Mouse (Mus musculus): Measurements from ENCODE around the gene Evi2a. TPM values are rescaled to one million over a fixed set of nuclear protein-coding genes. Genes with fewer than 3 reads are reported as not detected.

Evi2a gene
- total RNA-seq, 4 experiments from 2014 or later: 32.6 to 44.4 (median 40.0) TPM

DNA sequence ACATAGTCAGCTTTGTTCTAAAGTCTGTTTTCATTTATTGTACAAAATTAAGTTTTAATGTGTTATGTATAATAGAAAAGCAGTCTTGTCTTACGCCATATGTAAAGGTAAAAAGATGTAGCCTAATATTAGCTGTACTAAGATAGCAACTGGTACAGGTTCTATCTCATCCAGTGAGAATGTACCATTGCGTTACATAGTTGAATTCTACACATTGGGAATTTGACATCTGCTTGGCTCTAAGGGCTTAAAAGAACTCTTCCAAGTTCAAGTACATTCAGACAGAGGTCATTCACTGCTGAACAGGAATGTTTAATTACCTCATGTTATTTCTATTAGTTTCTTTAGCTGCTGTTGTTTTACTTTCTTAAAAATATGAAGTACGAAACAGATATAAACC lies 3.9 kb downstream of the Evi2a start:
- DNase-seq (ENCODE audit: low spot score in 2 of 2): no peak

DNA sequence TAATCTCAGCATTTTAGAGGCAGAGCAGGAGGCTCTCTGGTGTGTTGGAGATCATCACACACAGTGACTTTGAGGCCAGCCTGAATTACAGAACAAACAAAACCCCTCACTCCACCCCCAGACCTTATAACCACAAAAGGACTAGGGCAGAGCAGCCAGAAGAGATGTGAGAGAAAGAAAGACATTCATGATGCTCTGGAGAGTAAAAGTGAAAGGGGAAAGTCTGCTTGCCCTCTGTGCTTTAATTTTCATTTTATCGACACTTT lies 6.2 kb downstream of the Evi2a start:
- DNase-seq (ENCODE audit: low spot score in 2 of 2): no peak

DNA sequence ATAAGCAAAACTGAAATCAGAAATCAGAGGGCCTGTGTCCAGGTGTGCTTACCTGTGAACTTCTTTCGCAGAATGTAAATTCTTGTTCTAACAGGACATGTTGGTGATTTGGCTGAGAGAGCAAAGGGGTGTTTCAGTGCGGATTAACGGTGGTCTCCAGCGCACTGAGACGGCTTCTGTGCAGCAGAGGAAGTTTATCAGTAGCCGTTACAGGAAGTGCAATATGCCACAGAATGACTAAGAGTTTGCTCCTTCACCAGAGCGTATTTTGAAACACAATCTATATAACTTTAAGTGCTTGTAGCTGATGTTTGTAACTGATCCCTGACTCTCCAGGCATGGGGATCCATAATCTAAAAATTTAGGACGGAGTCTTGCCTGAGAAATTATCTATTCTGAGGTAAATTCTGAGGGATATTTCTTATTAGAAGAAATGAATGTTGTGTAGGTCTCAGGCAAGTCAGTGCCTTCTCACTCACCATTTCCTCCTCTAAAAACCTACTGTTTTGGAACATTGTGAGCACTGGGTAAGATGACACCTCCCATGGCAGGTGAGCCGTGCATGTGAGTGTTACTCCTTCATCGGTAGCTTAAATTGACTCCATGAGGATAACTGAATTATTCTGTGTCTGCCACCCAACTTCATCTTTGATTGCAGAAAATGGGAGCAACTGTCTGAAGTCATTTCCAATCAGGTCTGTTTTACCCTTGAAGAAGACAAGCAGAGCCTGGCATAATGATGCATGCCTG lies 6.7 kb downstream of the Evi2a start, which contains the start of gene Evi2b:
Gene Evi2b (minus strand): TSS at position 203 of the 750 bp plus-strand sequence.
- DNase-seq (ENCODE audit: low spot score in 2 of 2): no peak

DNA sequence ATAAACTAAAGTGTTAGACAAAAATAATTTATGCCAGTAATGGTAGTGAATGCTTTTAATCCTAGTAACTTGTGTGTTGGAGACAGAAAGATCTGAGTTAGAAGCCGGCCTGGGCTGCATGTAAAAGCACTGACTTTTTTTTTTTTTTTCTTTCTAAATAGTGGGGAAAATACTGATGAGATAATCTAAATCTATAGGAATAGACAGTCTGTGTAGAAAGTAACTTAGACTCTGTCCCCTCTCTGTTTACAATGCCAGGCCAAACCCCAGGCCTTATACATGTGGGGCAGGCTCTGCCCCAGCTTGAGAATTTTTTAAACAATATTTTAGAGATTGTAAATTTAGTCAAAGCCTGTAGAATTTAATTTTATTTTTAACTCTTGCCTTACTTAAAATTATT lies 7.5 kb downstream of the Evi2a start:
- DNase-seq (ENCODE audit: low spot score in 2 of 2): no peak

DNA sequence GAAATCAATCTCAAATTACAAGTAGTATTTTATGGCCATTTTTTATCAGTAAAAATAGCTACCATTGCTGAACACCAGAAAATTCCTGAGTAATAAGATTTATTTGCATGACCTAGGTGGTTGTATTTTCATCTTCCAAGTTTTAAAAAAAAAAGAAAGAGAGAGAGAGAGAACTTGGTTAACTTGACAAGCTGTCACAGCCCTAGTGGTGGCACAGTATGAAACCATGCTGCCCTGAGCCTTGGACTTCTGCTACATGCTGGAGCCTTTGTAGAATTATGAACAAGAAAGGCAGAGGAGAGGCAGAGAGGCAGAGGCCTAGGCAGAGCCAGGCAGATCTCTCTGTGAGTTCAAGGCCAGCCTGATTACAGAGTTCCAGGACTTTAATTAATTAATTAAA lies 8.5 kb downstream of the Evi2a start:
- DNase-seq (ENCODE audit: low spot score in 2 of 2): no peak

DNA sequence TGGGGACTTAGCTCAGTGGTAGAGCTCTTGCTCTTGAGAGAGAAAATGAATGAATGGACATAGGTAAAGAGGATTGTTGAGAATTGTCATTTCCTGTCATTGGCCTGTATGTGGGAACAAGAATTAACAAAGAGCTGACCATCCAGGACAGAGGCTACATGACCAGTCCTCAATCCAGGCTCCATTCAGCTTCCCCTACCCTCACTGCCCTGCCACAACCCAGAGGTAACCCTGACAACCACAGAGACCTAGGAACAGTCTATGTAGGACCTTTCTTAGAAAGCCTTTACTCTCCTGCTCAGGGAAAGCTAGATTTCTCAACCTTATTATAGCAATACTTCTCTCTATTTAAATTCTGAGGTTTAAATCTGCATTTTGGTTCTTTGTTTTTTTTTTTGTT lies 9.6 kb downstream of the Evi2a start:
- DNase-seq (ENCODE audit: low spot score in 2 of 2): no peak

DNA sequence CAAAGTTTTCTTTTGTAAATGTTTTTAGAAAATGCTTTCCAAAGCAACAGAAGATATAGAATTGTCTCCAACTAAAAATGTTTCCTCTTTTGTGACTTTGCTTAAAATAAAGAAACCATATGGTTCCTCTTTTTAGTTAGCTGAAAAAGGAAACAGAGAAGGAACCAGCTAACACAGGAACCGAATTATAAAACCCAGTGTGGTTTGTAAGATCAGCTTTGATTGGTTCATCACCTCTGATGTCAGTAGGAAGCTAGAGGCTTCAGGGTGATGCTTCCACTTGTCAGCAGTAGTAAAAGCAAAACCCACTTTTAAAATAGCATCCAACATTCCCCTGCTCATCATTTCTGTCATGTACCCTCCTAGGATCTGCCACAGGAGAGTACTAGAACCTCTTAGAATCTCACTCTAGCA lies 10.5 kb downstream of the Evi2a start:
- no peak for DNase-seq (ENCODE audit: low spot score in 2 of 2)

DNA sequence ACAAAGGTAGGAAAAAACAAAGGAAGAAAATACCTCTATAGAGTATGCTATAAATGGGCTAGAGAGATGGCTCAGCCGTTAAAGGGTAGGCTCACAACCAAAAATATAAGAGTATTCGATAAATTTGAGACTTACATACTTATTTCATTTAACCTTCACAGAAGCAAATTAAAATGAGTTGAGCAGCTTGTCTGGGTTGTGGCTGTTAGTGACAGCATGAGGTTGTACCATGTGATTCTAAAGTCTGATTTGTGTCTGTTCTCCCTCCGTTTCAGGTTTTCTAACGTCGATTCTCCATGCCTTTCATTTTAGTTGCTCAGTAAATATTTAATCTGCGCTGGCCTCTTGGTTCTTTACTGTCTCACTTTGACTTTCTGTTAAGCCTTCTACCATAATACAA lies 11.1 kb downstream of the Evi2a start:
- no peak for DNase-seq (ENCODE audit: low spot score in 2 of 2)

DNA sequence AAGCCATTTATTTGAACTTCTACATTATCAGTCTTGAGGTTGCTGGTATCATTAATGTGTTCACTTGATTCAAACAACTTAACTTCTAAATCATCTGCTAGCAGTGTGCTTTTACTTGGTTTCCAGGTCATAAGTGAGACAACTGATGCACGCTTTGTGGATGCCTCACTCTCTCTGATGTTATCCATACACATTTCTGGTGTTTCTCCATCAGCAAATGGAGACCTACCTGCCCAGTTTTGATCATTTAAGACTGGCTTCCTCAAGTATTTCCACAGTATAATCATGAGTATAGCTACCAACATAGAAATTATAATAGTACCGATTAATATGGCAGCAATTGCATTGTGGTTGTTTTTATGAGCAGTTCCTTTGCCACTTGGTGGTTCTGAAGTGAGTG lies 14.6 kb downstream of the Evi2a start:
- DNase-seq (ENCODE audit: low spot score in 2 of 2): no peak

DNA sequence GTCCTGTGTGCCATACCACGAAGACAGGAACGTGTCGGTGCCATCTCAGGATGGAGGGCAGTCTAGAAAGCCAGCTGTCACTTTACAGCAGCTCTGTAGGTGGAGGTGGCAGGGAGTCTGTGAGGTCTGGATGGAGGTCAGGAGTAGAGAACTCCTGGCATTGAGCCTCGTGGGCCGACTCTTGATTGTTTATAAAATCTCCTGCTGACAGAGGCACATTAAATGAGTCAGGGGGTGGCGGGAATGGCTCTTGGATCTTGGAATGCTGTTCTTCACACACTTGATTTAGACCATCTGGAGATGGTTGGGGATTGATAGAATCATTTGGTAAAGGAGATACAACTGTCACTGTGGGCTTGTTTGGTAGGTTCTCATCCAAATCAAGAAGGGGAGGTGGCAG lies 15.1 kb downstream of the Evi2a start:
- DNase-seq (ENCODE audit: low spot score in 2 of 2): no peak

DNA sequence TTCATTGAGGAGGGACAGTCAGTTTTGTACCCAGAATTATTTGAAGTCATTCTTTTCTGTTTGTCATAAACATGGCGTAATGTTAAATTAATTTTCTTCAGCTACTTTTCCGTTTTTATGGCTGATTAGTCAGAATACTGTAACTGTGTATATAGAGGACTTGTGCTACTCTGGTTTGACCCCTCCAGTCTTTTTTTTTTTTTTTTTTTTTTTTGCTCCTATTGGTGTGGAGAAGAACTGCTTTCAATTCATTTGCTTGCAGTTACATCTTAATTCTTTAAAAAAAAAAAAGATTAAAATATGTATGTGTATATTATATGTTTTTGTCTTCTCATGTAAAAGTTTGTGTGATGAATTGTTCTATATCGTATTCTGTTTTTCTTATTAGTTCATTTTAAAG lies 18.4 kb downstream of the Evi2a start:
- no peak for DNase-seq (ENCODE audit: low spot score in 2 of 2)

DNA sequence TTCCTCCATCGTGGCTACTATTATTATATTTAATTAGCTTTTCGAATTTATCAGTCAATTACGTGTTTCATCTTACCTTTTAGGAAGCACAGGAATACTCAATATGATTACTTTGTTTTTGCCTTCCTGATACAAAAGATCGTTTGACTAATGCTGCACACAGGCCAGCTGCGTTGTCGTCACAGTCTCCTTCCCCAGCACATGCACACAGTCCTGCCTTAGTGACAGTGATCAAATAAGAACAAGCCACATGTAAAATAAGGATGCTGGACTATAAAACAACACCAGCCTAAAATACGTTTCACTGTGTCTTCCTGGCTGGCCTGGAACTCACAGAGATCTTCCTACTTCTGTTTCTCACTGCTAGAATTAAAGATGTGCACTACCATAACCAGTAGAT lies 25.9 kb downstream of the Evi2a start:
- no peak for DNase-seq (ENCODE audit: low spot score in 2 of 2)

DNA sequence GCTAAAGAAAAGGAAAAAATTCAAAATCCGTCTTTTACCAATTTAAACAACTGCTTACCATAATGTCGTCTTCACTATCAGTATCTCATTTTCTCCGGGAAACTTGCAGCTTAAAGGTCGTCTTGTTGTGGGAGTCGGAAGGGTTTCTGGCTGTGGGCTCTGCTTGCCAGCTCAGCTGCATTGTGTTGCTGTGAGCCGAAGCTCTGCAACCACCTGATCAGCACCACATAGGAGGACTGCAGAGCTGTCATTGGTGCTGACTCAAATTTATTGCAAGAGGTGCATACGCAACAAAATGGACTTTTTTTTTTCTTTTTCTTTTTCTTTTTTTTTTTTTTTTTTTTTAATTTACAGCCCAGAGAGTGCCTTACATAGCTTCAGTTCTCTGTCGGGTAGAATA lies 26.6 kb downstream of the Evi2a start, which contains the start of gene Omg:
Gene Omg (minus strand): TSS at position 240 of the 400 bp plus-strand sequence.
- peak; percentile 68 to 75 for DNase-seq (ENCODE audit: low spot score in 2 of 2)

DNA sequence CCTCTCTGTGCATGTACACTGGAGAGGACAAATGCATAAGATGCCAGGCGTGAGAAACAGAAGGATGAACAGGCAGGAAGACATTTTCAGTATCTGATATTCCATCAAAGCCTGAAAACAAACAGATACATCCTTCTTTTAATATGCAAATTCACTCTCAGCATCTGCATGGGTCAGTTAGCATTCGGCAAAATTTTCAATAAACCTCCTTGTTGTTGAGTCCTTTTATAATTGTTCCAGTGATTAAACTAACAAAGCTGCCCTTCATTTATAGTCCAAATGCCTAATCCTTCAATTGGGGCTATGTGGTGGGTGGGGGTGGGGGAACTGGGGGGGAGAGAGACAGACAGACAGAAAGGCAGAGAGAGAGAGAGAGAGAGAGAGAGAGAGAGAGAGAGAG lies 27.5 kb downstream of the Evi2a start:
- DNase-seq (ENCODE audit: low spot score in 2 of 2): peak in 1 of 2 experiments; percentile 34

DNA sequence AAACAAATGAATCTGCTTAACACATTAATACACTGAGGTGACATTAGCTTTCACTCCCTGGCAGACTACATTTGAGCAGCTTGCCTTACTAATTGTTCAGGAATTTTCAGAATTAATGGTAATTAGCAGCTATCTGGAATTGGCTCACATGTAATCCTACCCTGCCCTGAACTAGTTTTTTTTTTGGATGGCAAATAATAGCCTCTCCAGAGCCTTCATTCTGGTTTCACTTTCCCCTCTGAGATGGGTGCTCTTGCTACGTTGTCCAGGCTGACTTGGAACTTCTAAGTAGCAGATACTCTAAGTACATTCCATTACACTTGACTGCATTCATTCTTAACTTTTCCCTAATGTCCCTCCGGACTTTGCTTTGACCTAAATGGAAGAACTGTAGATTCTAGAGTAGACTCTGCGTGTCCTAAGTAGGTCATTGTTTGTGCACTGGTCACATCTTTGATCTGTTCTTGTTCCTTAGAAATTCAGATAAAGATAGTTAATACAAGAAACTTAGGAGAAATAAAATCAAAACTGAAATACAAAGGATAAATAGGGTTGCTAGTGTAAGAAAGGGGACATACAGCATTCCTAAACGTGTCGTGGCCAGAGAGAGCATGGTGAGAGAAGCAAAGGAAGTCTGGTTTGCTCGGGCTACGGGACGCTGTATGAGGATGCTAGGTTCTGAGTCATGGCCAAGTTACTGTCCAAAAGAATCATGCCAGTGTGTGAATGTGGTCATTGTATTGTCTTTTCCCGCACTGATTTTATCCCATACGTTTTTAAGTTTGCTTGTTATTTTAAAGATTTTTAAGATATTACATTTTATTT lies 35.2 kb downstream of the Evi2a start:
- DNase-seq (ENCODE audit: low spot score in 2 of 2): no peak

DNA sequence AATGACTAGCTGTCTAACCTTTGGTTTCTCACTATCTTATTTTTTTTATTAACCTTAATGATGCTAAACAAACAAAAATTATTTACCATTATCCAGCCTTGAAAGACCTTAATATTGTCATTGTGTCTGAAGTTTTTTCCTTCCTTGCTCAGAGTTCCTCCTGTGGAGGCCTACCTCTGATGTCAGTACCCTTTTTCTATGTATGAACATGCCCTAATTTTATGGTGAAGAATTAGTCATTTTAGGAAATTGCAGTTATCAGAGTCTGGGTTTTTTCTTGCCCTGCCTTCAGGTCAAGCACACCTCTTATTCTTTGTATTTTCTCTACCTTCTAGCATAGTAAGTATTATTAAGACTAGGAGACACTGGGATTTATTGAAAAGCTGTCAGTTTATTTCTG lies 45.7 kb downstream of the Evi2a start:
- DNase-seq (ENCODE audit: low spot score in 2 of 2): no peak

DNA sequence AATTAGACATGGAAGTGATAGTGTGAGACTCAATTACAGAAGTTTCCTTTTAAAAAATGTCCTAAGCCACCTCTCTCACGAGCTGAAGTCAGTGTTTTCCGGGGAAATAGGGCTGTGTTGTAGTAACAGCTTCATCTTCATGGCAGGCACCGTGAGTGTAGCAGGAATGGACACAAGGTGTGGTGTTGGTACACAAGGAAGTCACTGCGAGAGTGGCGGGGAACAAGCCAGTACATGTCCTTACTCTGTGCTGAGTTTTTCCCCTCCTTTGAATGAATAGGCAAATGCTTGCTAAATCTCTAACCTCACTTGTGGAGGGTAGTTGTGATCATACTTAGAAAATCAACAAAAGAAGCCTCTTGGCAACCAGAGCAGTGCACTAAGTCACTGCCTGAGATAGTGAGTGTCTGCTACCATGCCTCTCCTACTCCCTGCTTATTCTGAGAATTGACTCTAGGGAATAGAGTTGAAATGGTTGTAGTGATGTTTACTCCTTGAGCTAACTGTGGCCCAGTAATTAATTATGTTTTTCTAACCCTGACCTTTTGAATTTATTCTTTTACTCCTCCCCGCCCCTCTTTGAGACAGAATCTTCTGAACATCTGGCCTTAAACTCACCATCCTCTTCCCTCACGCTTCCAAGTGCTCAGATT lies 46.4 kb downstream of the Evi2a start:
- no peak for DNase-seq (ENCODE audit: low spot score in 2 of 2)

DNA sequence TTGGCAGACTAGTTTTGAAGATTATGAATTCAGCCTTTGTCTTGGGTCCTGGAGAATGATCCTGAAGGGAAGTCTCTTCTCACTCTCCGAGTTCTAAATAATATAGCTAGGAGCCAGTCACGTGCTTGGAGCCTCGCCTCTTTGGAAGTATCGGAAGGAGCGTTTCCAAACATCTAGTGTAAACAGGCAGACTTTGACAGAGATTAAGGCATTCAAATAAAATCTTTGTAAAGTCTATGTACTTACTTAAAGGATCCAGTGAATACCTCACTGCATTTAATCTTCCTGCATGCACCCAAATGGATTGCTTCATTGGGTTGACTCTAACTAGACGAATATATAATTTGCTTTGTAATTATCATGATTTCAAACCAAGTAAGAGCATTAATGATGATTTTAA lies 47.0 kb downstream of the Evi2a start:
- no peak for DNase-seq (ENCODE audit: low spot score in 2 of 2)

All from layer of hippocampus, adult 8-10 months (tissue).